Mouse (Mus musculus) layer of hippocampus, adult 8-10 months (tissue): ENCODE results near the gene Tdrd1. TPM values are rescaled to one million over a fixed set of nuclear protein-coding genes. Genes with fewer than 3 reads are reported as not detected.

Source experiments
- DNase-seq, 2 experiments: peaks; one replicate each; pipeline ENCODE4 v3.0.0; 2022; ENCODE audit warnings: low spot score in 2 of 2
- total RNA-seq, 4 experiments: library from RNA; stranded (reverse); gene quantifications; 2 replicates each; pipeline ENCODE4 v1.2.4; 2022

Tdrd1 gene
- total RNA-seq, 4 experiments from 2014 or later = 0.37 to 0.65 (median 0.42) TPM

DNA sequence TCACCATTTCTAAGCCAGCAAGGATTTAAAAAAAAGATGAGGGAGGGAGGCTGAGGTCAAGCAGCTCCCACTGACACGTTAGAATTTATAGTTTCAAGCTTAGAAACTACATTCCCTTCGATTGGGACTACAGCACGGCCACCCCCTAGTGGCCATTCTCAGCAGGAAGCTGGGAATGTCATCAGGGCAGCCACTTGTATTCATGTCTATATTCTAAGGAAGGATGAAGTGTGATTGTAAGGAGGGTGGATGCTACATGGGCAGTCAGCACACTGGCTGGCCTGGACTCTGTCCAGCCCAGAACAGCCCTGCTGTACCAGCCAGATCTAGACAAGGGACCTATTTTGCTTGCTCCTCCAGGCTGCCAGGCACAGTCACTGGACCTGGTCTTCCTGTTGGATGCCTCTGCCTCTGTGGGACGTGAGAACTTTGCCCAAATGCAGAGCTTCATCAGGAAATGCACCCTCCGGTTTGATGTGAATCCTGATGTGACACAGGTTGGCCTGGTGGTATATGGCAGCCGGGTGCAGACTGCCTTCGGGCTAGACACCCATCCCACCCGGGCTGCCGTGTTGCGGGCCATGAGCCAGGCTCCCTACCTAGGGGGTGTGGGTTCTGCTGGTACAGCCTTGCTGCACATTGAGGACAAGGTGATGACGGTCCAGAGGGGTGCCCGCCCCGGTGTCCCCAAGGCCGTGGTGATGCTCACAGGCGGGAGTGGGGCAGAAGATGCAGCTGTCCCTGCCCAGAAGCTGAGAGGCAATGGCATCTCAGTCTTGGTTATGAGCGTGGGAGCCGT is 82.7 kb downstream of the Tdrd1 start:
- DNase-seq = peak in 1 of 2 experiments; percentile 38

- DNase-seq = no peak
Measured at GRCm38 (mm10) chr19:56910561-56910960, 84.6 kb downstream of the Tdrd1 start.

GRCm38 (mm10) chr19:56913761-56914160 is 87.8 kb downstream of the Tdrd1 start:
- DNase-seq = no peak

DNA sequence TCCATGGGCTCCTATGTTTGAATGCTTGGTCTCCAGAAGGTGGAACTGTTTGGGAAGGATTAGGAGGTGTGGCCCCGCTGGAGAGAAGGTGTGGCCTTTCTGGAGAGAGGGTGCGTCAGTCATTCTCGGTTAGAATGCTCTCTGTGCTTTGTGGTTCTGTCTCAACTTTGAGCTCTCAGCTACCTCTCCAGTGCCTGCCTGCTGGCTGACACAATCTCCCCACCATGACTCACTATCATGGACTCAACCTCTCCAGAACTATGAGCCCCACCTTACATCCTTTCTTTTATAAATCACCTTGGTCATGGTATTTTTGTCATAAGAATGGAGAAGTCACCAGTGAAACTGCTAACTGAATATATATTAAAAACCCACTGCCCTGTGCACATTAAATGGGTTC is 88.6 kb downstream of the Tdrd1 start:
- no peak for DNase-seq

GRCm38 (mm10) chr19:56915084-56915483 is 89.1 kb downstream of the Tdrd1 start:
- DNase-seq = no peak

Other genes with a start within 250 kb of the Tdrd1 start
- 10 to 100 TPM; 19.9 to 22.8 (median 20.3) TPM for gene Adrb1, start 104.0 kb upstream of the Tdrd1 start, total RNA-seq
- gene Ccdc186, start 4.0 kb upstream of the Tdrd1 start, total RNA-seq = 10 to 100 TPM; 41.4 to 56.6 (median 51.8) TPM
- not detected for gene Vwa2, start 48.0 kb downstream of the Tdrd1 start, total RNA-seq
- 10 to 100 TPM; 10.1 to 13.6 (median 12.0) TPM for gene Afap1l2, start 182.0 kb downstream of the Tdrd1 start, total RNA-seq